Mouse (Mus musculus): Measurements from ENCODE around the gene Gar1. TPM values are rescaled to one million over a fixed set of nuclear protein-coding genes. Genes with fewer than 3 reads are reported as not detected.

The Gar1 gene
- polyA plus RNA-seq, 1 experiment from 2014 or later = 37.0 TPM

DNA sequence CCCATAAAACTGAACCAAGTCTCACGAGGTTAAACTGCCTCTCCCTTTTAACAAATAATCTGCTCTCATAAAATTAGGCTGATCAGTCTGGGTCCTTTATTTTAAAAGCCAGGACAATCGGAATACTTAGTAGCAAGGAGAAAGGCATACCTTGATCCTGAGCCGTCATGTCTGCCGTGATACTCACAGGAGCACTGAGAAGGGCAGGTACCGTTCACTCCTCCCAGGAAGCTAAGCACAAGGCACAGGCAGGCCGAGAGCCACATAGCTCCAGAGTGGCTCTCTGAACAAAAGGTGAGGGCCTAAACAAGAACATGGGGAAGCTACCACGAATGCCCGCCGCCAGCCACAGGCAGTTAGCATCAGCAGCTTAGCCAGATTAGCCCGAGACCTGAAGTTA is 27.4 kb downstream of the Gar1 start, which contains the start of gene Lrit3:
Lrit3 (minus strand) TSS at position 266 of the 400 bp plus-strand sequence.
- H3K9ac ChIP-seq = no peak within 1 kb of the TSS
- H3K27me3 ChIP-seq = no peaks in the 10 kb centered on the region
- no peak within 1 kb of the TSS for H3K4me3 ChIP-seq
- WGBS = 69% methylated on average over 10 of the region's 10 CpGs
- H3K9me3 ChIP-seq (replicated peaks) = no peaks in the 10 kb centered on the region
- H3K4me2 ChIP-seq = no peak within 1 kb of the TSS
- H3K27ac ChIP-seq = no peak within 1 kb of the TSS
- no peak for ATAC-seq (replicated peaks; ENCODE audit: insufficient number of reproducible peaks, insufficient read depth, low FRiP score, low read depth)
- H3K4me1 ChIP-seq (replicated peaks) = no peaks in the 10 kb centered on the region
- no peaks in the 10 kb centered on the region for H3K36me3 ChIP-seq

DNA sequence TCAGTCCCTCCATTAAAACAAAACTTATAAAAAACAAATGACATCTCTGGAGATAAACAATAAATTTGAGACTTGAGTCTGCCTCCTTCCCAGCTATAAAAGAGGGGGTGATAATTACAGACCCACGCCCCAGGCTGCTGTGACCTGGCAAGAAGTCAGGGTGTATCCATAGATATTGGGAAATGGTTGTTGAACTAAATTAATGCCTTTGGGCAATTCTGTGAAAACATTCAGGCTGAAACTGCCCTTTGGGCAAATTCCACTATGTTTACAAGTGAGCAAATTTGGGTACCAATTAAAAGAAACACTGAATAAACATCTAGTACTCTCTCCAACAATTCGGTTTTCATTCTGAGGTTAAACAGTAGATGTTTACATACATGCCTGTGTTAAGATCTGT is 32.2 kb downstream of the Gar1 start:
- no peak for ATAC-seq (replicated peaks; ENCODE audit: insufficient number of reproducible peaks, insufficient read depth, low FRiP score, low read depth)
- no peaks in the 10 kb centered on the region for H3K4me1 ChIP-seq (replicated peaks)
- H3K9me3 ChIP-seq (replicated peaks) = no peaks in the 10 kb centered on the region
- H3K27ac ChIP-seq = no peak overlapping the region
- WGBS = 79% methylated on average over 2 of the region's 2 CpGs
- no peaks in the 10 kb centered on the region for H3K36me3 ChIP-seq
- no peak overlapping the region for H3K4me2 ChIP-seq
- H3K27me3 ChIP-seq = no peaks in the 10 kb centered on the region
- H3K9ac ChIP-seq = no peak overlapping the region
- no peak overlapping the region for H3K4me3 ChIP-seq

DNA sequence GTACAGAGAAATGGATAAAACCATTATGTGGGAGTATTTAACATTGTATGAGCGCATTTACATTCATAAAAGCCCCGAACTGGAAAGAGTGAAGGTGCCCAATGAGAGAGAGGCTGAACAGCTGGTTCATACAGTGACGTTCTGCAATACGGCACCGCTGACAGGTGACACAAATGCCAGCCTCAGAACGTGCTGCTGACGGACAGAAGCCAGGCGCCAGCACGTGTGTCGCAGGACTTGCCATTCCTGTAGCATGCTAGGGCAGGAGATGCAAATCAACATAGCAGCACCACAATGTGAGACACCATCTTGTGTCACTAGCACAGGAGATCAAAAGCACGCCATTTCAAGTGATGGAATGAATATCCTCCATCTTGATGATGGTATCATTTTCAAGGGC is 32.6 kb downstream of the Gar1 start:
- H3K4me2 ChIP-seq = no peak overlapping the region
- 50% methylated on average over 11 of the region's 11 CpGs for WGBS

DNA sequence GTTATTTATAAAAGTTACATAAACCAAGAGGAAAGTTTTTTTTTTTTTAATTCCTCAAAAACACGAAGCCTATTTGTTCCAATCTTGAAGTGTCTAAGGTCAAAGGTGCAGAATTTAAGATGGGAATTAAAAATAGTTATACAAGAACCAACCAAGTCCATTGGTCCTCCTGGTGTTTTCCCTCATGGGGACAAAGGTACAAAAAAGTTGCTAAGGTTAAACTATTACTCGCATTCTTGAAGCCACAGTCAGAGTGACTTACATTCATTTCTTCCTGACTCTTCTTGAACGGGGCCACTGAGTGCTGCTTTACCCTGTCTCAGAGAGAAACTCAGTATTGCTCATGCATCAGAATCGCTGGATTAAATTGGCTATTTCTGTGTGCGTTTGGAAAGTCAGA is 33.9 kb downstream of the Gar1 start:
- H3K4me2 ChIP-seq = no peak overlapping the region
- ATAC-seq (replicated peaks; ENCODE audit: insufficient number of reproducible peaks, insufficient read depth, low FRiP score, low read depth) = no peak
- H3K36me3 ChIP-seq = no peaks in the 10 kb centered on the region
- no peaks in the 10 kb centered on the region for H3K27me3 ChIP-seq
- no peak overlapping the region for H3K9ac ChIP-seq
- WGBS = 73% methylated on average over 5 of the region's 5 CpGs
- H3K4me1 ChIP-seq (replicated peaks) = no peaks in the 10 kb centered on the region
- no peaks in the 10 kb centered on the region for H3K9me3 ChIP-seq (replicated peaks)
- H3K4me3 ChIP-seq = no peak overlapping the region
- no peak overlapping the region for H3K27ac ChIP-seq

More for the DNA sequence above, 32.6 kb downstream of the Gar1 start:
- H3K36me3 ChIP-seq = no peaks in the 10 kb centered on the region
- H3K9ac ChIP-seq = no peak overlapping the region
- H3K4me1 ChIP-seq (replicated peaks) = no peaks in the 10 kb centered on the region
- H3K27ac ChIP-seq = no peak overlapping the region
- H3K4me3 ChIP-seq = no peak overlapping the region
- H3K27me3 ChIP-seq = no peaks in the 10 kb centered on the region
- ATAC-seq (replicated peaks; ENCODE audit: insufficient number of reproducible peaks, insufficient read depth, low FRiP score, low read depth) = no peak
- no peaks in the 10 kb centered on the region for H3K9me3 ChIP-seq (replicated peaks)

DNA sequence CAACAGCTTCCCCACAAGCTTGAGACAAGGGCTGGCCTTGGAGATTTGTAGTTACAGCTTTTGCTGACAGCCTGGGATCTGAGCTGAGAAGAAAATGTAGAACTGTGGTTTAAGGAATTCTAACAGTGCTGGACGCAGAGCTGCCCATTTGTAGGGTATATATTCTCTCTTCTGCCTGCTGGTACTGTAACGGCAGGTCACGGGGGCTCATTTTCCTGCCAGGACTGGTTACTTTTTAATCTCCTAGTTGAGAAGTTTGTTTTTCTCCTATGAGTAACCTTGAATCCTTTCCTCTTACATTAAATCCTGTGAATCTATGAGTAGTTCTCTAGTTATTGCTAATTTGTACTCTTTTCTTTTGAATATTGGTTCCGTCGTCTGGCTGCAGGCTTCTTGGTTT is 37.4 kb downstream of the Gar1 start:
- no peak overlapping the region for H3K27ac ChIP-seq
- WGBS = 94% methylated on average over 5 of the region's 5 CpGs
- no peaks in the 10 kb centered on the region for H3K4me1 ChIP-seq (replicated peaks)
- no peaks in the 10 kb centered on the region for H3K36me3 ChIP-seq
- H3K9me3 ChIP-seq (replicated peaks) = no peaks in the 10 kb centered on the region
- H3K4me2 ChIP-seq = no peak overlapping the region
- no peak overlapping the region for H3K9ac ChIP-seq
- H3K4me3 ChIP-seq = no peak overlapping the region
- H3K27me3 ChIP-seq = no peaks in the 10 kb centered on the region
- ATAC-seq (replicated peaks; ENCODE audit: insufficient number of reproducible peaks, insufficient read depth, low FRiP score, low read depth) = no peak

DNA sequence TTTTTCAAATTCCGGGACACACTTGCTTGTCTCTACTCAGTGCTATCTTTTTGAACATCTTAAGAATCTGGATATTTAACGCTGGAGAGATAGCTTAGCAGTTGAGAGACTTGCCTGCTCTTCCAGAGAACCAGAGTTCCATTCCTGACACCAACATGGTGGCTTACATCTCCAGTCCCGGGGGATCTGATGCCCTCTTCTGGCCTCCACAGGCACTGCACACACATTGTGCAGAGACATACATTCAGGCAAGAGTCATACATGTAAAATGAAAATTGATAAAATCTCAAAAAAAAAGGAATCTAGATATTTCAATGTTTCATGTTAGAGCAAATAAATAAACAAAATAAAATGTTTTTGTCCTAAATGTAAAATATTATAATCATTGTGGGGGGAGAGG is 48.5 kb downstream of the Gar1 start:
- Histone ChIP-seq H3K27ac (no peak overlapping the region), H3K36me3 (no peaks in the 10 kb centered on the region), H3K27me3 (no peaks in the 10 kb centered on the region), H3K4me2 (no peak overlapping the region), H3K4me1 (replicated peaks) (no peaks in the 10 kb centered on the region), H3K9ac (no peak overlapping the region), H3K4me3 (no peak overlapping the region), H3K9me3 (replicated peaks) (no peaks in the 10 kb centered on the region)
- no peak for ATAC-seq (replicated peaks; ENCODE audit: insufficient number of reproducible peaks, insufficient read depth, low FRiP score, low read depth)
- 84% methylated on average over 3 of the region's 3 CpGs for WGBS

DNA sequence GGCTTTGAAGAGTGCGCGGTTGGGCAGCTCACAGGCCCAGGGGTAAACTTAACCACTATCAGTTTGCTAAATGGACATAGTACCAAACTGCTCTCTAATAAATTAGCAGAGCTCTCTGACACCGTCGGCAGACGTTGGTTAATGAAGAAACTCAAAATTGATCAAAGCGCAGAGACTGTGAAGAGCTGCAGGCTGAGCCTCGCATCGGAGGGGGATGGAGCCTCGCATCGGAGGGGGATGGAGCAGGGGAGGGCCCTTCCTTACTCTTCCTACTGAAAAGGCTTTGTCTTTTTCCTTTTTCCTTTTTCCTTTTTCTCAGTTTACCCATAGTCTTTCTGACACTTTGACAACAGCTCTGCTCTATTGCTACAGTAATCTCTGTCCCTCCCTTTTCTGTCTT is 49.8 kb downstream of the Gar1 start:
- WGBS = 54% methylated on average over 10 of the region's 10 CpGs
- Histone ChIP-seq H3K36me3 (no peaks in the 10 kb centered on the region), H3K4me3 (no peak overlapping the region), H3K27ac (no peak overlapping the region), H3K9ac (no peak overlapping the region), H3K4me2 (no peak overlapping the region), H3K27me3 (no peaks in the 10 kb centered on the region), H3K9me3 (replicated peaks) (no peaks in the 10 kb centered on the region), H3K4me1 (replicated peaks) (no peaks in the 10 kb centered on the region)
- ATAC-seq (replicated peaks; ENCODE audit: insufficient number of reproducible peaks, insufficient read depth, low FRiP score, low read depth) = no peak

Other genes with a start within 250 kb of the Gar1 start
- gene Egf, start 76.1 kb downstream of the Gar1 start, polyA plus RNA-seq (2015; fragmentation: Nextera tagmentation; extraction: Ambion mirVana) = 2.3 TPM in 2 replicates
- not detected in 2 replicates for gene Lrit3, start 27.4 kb downstream of the Gar1 start, polyA plus RNA-seq (2015; fragmentation: Nextera tagmentation; extraction: Ambion mirVana)
- gene Rrh, start 8.8 kb downstream of the Gar1 start, polyA plus RNA-seq (2015; fragmentation: Nextera tagmentation; extraction: Ambion mirVana) = not detected in 2 replicates
- gene Cfi, start 4.5 kb upstream of the Gar1 start, polyA plus RNA-seq (2015; fragmentation: Nextera tagmentation; extraction: Ambion mirVana) = 2.2 and 3.7 TPM in 2 replicates
- 53.2 and 58.0 TPM in 2 replicates for gene Pla2g12a, start 47.2 kb upstream of the Gar1 start, polyA plus RNA-seq (2015; fragmentation: Nextera tagmentation; extraction: Ambion mirVana)
- 58.7 and 62.6 TPM in 2 replicates for gene Casp6, start 70.0 kb upstream of the Gar1 start, polyA plus RNA-seq (2015; fragmentation: Nextera tagmentation; extraction: Ambion mirVana)
- gene Mcub, start 138.8 kb upstream of the Gar1 start, polyA plus RNA-seq (2015; fragmentation: Nextera tagmentation; extraction: Ambion mirVana) = 4.4 and 9.4 TPM in 2 replicates
- 19.3 and 28.9 TPM in 2 replicates for gene Sec24b, start 230.2 kb upstream of the Gar1 start, polyA plus RNA-seq (2015; fragmentation: Nextera tagmentation; extraction: Ambion mirVana)

All from heart, embryonic 15.5 days (tissue).